Mouse (Mus musculus) neural tube, embryonic 11.5 days (tissue): ENCODE measurements around the gene Slc24a2. TPM values are rescaled to one million over a fixed set of nuclear protein-coding genes. Genes with fewer than 3 reads are reported as not detected.

Source experiments
- ATAC-seq: fragments of 200-750 bp; cut with Nextera tagmentation; 2 replicates; pipeline ENCODE4 v1.8.0; 2017; ENCODE audit warnings: moderate number of reproducible peaks, mild to moderate bottlenecking, moderate TSS enrichment, moderate library complexity; ENCODE audit not compliant: insufficient read depth, low FRiP score, low TSS enrichment
- DNase-seq: peaks from one replicate; pipeline ENCODE4 v3.0.0-alpha.2; 2015; ENCODE audit warnings: low spot score
- H3K27ac ChIP-seq: fragments of 300-500 bp; sonication (generic); 2 replicates; pipeline ENCODE4 v1.5.1; 2014; ENCODE audit warnings: low read depth, mild to moderate bottlenecking, low read length
- H3K27me3 ChIP-seq: fragments of 300-500 bp; sonication (generic); 2 replicates; pipeline ENCODE4 v1.6.1; 2014; ENCODE audit warnings: mild to moderate bottlenecking, low read length, mixed read lengths; ENCODE audit not compliant: control insufficient read depth, insufficient read depth
- H3K36me3 ChIP-seq: fragments of 300-500 bp; sonication (generic); 2 replicates; pipeline ENCODE4 v1.6.1; 2014; ENCODE audit warnings: mild to moderate bottlenecking, low read length, moderate library complexity, mixed read lengths; ENCODE audit not compliant: control insufficient read depth, insufficient read depth
- H3K4me1 ChIP-seq: fragments of 300-500 bp; sonication (generic); 2 replicates; pipeline ENCODE4 v1.6.1; 2014; ENCODE audit warnings: low read length, mixed read lengths; ENCODE audit not compliant: control insufficient read depth, insufficient read depth
- H3K4me2 ChIP-seq: fragments of 300-500 bp; sonication (generic); 2 replicates; pipeline ENCODE4 v1.6.1; 2014; ENCODE audit warnings: low read depth, mild to moderate bottlenecking, moderate library complexity
- H3K4me3 ChIP-seq: fragments of 300-500 bp; sonication (generic); 2 replicates; pipeline ENCODE4 v1.5.1; 2014; ENCODE audit warnings: low read depth, low read length
- H3K9ac ChIP-seq: fragments of 300-500 bp; sonication (generic); 2 replicates; pipeline ENCODE4 v1.6.1; 2014; ENCODE audit warnings: mild to moderate bottlenecking, low read length
- H3K9me3 ChIP-seq: fragments of 300-500 bp; sonication (generic); 2 replicates; pipeline ENCODE4 v1.6.1; 2016; ENCODE audit warnings: low read length; ENCODE audit not compliant: control insufficient read depth
- WGBS: fragments of 180-500 bp; shearing (Covaris S2); extraction: QIAGEN DNeasy Blood & Tissue Kit; methylation state at CpG from one replicate; pipeline ENCODE4 v1.1.7; 2014; 5-methylcytosine and 5-hydroxymethylcytosine counted together
- polyA plus RNA-seq: library from polyadenylated mRNA; unstranded; fragments of >200 nt; fragmentation: Nextera tagmentation; extraction: Ambion mirVana; gene quantifications from 2 replicates; pipeline ENCODE4 v1.2.1, GENCODE M21; 2014

Gene Slc24a2
- polyA plus RNA-seq, 1 experiment from 2014 or later = 0.99 TPM

GRCm38 (mm10) chr4:87026311-87027151 is 203.7 kb downstream of the Slc24a2 start:
- no peak overlapping the region for H3K4me3 ChIP-seq
- no peaks in the 10 kb centered on the region for H3K9me3 ChIP-seq
- ATAC-seq (no peak; the same call in 1 of the 2 replicates), DNase-seq (peak; percentile 17)
- H3K9ac ChIP-seq = no peak overlapping the region
- H3K27me3 ChIP-seq = no peaks in the 10 kb centered on the region
- H3K4me1 ChIP-seq = no peaks in the 10 kb centered on the region
- H3K36me3 ChIP-seq = no peaks in the 10 kb centered on the region
- no peak overlapping the region for H3K27ac ChIP-seq
- H3K4me2 ChIP-seq = no peak overlapping the region
- 75% methylated on average over 14 of the region's 14 CpGs for WGBS

DNA sequence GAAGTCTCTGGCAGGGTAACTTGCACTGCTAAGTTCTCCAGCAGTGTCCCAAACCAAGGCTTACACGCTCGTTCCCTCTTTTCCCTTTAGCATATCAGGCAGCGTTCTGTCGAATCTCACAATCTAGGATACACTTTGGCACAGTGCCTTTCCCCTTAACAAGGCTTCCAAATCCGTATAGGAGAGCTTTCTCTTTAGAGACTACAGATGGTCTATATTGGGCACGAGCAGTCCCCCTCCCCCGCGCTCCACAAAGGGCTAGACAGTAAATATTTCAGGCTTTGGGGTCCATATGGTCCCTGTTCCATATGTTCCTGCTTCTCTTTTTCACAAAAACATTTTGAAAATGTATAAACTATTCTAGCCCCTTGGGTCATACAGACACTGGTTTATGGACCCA is 205.7 kb downstream of the Slc24a2 start:
- no peaks in the 10 kb centered on the region for H3K9me3 ChIP-seq
- ATAC-seq (no peak), DNase-seq (no peak)
- no peak overlapping the region for H3K4me3 ChIP-seq
- H3K9ac ChIP-seq = no peak overlapping the region
- H3K4me2 ChIP-seq = no peak overlapping the region
- no peaks in the 10 kb centered on the region for H3K36me3 ChIP-seq
- H3K27me3 ChIP-seq = no peaks in the 10 kb centered on the region
- H3K27ac ChIP-seq = no peak overlapping the region
- no peaks in the 10 kb centered on the region for H3K4me1 ChIP-seq
- 76% methylated on average over 8 of the region's 8 CpGs for WGBS

- H3K36me3 ChIP-seq = no peaks in the 10 kb centered on the region
- no peak overlapping the region for H3K4me3 ChIP-seq
- no peaks in the 10 kb centered on the region for H3K4me1 ChIP-seq
- no peak for DNase-seq
- H3K27me3 ChIP-seq = no peaks in the 10 kb centered on the region
- H3K27ac ChIP-seq = no peak overlapping the region
- WGBS = 53% methylated on average over 3 of the region's 3 CpGs
- no peak overlapping the region for H3K9ac ChIP-seq
- no peak overlapping the region for H3K4me2 ChIP-seq
- no peaks in the 10 kb centered on the region for H3K9me3 ChIP-seq
- no peak for ATAC-seq
Measured at GRCm38 (mm10) chr4:87021542-87021941, 208.7 kb downstream of the Slc24a2 start.

DNA sequence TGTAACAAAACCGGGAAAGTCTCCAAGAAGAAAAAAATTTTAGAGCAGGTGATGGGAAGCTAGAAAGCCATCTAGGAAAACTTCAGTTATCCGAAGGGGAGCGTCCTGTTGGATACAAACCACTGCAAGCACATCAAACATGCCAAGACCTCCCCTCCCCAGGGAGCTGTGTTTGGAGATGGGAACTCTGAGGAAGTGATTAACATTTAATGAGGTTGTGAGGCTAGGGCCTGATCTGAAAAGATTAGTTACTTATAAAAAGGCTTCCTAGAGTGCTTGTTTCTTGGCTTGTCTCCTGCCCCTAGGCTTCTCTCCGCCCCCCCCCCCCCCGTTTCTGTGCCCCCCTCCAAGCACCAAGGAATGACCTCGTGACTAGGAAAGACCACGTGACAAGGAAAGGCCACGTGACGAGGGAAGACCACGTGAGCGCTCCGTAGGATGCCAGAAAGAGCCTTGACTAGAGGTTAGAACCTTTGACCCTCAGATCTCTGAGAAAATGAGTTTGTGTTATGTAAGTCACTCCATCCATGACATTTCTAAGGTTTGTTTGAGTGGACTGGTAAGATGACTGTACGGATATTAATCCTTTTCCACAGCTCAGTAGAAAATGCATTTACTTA is 210.7 kb downstream of the Slc24a2 start:
- Histone ChIP-seq H3K4me2 (no peak overlapping the region), H3K27me3 (no peaks in the 10 kb centered on the region), H3K9ac (no peak overlapping the region), H3K27ac (no peak overlapping the region), H3K9me3 (no peaks in the 10 kb centered on the region), H3K4me1 (no peaks in the 10 kb centered on the region), H3K4me3 (no peak overlapping the region), H3K36me3 (no peaks in the 10 kb centered on the region)
- WGBS = 66% methylated on average over 13 of the region's 13 CpGs
- DNase-seq = no peak
- ATAC-seq = no peak

- H3K27ac ChIP-seq = no peak overlapping the region
- no peak overlapping the region for H3K4me2 ChIP-seq
- WGBS = 88% methylated on average over 9 of the region's 9 CpGs
- no peak overlapping the region for H3K4me3 ChIP-seq
- DNase-seq = no peak
- no peaks in the 10 kb centered on the region for H3K36me3 ChIP-seq
- no peaks in the 10 kb centered on the region for H3K4me1 ChIP-seq
- no peak for ATAC-seq
- H3K9ac ChIP-seq = no peak overlapping the region
- H3K27me3 ChIP-seq = no peaks in the 10 kb centered on the region
- no peaks in the 10 kb centered on the region for H3K9me3 ChIP-seq
Measured at GRCm38 (mm10) chr4:87018073-87018997, 211.9 kb downstream of the Slc24a2 start.

- Histone ChIP-seq H3K9me3 (no peaks in the 10 kb centered on the region), H3K4me1 (no peaks in the 10 kb centered on the region), H3K27ac (no peak overlapping the region), H3K4me3 (no peak overlapping the region), H3K36me3 (no peaks in the 10 kb centered on the region), H3K9ac (no peak overlapping the region), H3K27me3 (no peaks in the 10 kb centered on the region), H3K4me2 (no peak overlapping the region)
- 89% methylated on average over 3 of the region's 3 CpGs for WGBS
- no peak for DNase-seq
- ATAC-seq = no peak
Measured at GRCm38 (mm10) chr4:87017464-87017863, 212.8 kb downstream of the Slc24a2 start.

DNA sequence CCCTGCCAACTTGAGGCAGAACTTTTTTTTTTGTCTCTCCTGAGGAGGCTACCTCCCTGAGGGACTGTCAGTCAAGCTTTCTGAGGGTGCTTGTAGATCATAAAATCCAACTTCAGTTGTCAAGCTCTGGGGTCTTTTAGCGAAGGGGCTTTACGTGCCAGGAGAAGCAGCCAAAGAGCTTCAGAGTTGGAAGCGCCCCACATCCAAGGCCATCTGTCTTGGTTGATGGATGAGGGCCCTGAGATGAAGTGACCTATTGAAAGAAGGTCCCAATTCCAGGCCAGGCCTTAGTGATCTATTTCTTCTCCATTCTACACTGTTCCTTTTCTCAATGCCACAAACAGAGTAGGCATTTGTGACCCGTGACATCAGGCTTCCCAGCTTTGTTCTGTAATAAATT is 214.5 kb downstream of the Slc24a2 start:
- no peaks in the 10 kb centered on the region for H3K9me3 ChIP-seq
- 42% methylated on average over 4 of the region's 4 CpGs for WGBS

GRCm38 (mm10) chr4:87013721-87014620 is 216.3 kb downstream of the Slc24a2 start:
- no peak for DNase-seq
- WGBS = 87% methylated on average over 7 of the region's 7 CpGs
- H3K9me3 ChIP-seq = no peaks in the 10 kb centered on the region
- ATAC-seq = no peak
- H3K4me1 ChIP-seq = no peaks in the 10 kb centered on the region
- H3K27ac ChIP-seq = no peak overlapping the region
- no peaks in the 10 kb centered on the region for H3K36me3 ChIP-seq
- no peaks in the 10 kb centered on the region for H3K27me3 ChIP-seq
- no peak overlapping the region for H3K4me3 ChIP-seq
- H3K4me2 ChIP-seq = no peak overlapping the region
- no peak overlapping the region for H3K9ac ChIP-seq

More for the DNA sequence above, 214.5 kb downstream of the Slc24a2 start:
- no peaks in the 10 kb centered on the region for H3K36me3 ChIP-seq
- H3K9ac ChIP-seq = no peak overlapping the region
- no peak overlapping the region for H3K27ac ChIP-seq
- H3K27me3 ChIP-seq = no peaks in the 10 kb centered on the region
- H3K4me1 ChIP-seq = no peaks in the 10 kb centered on the region
- no peak overlapping the region for H3K4me2 ChIP-seq
- H3K4me3 ChIP-seq = no peak overlapping the region
- no peak for DNase-seq
- no peak for ATAC-seq
